ENCODE assay signal across 23 mouse cellular contexts in the genomic region with DNA sequence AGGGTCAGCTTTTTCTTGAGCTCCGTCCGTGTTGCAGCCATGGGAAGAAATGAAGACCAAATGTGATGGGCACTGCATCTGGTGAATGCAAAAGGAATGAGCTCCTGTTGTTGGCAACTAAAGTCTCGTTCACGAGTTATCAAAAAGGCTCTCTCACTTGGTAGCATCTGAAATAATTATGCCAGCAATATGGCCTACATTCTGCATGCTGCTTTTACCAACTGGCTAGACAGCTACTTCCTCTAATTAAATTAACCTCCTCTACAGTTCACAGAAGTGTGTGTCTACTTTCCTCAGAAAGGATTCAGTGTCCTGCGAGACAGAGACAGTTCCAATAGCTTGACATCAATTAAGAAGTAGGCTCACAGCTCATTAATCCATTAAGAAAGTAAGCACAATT. TPM values are rescaled to one million over a fixed set of nuclear protein-coding genes. Genes with fewer than 3 reads are reported as not detected.
DNase-seq lines count a peak whose midpoint lies in the region; ATAC-seq and TF ChIP-seq lines count a peak whose summit lies in the region.
"Had no signal": no experiment of that assay in that cellular context is flagged by ENCODE, and none has a peak within 500 bp of the region (broad histone marks: within the 10 kb centered on the region; RNA-seq: fewer than 3 reads in every experiment).

No protein-coding gene starts in this region.

- H3K9me3 ChIP-seq in forebrain, embryonic 16.5 days (ENCODE audit: control insufficient read depth, low read length), result no peaks in the 10 kb centered on the region; the same call in 1 of the 2 replicates
- peaks cover 5% of the 10 kb centered on the region; the same call in 1 of the 2 replicates for H3K9me3 ChIP-seq in forebrain, embryonic 12.5 days
- H3K9me3 ChIP-seq: heart, embryonic 15.5 days had no signal

- no peak for TF ChIP-seq POLR2A in brain, embryonic 14.5 days (IDR thresholded peaks at IDR 0.05; ENCODE audit: borderline replicate concordance, extremely low read depth, insufficient read depth, insufficient read length, poor library complexity, severe bottlenecking)

- H3K36me3 ChIP-seq in forebrain, embryonic 16.5 days (ENCODE audit: control insufficient read depth, insufficient read depth), result no peaks in the 10 kb centered on the region
- H3K36me3 ChIP-seq in forebrain, embryonic 12.5 days (replicated peaks), result no peaks in the 10 kb centered on the region

- no peaks in the 10 kb centered on the region for H3K27me3 ChIP-seq in forebrain, embryonic 16.5 days (replicated peaks; ENCODE audit: control insufficient read depth, insufficient read depth, low read length)
- H3K27me3 ChIP-seq in forebrain, embryonic 12.5 days, result no peaks in the 10 kb centered on the region
- H3K27me3 ChIP-seq: heart, embryonic 12.5 days; heart, embryonic 15.5 days; Patski had no signal

- H3K4me2 ChIP-seq in forebrain, embryonic 16.5 days (ENCODE audit: low read length), result no peak overlapping the region; the same call in 1 of the 2 replicates
- H3K4me2 ChIP-seq in forebrain, embryonic 12.5 days, result no peak overlapping the region
- H3K4me2 ChIP-seq: heart, embryonic 12.5 days; heart, embryonic 15.5 days; hindbrain, embryonic 14.5 days had no signal

- peaks cover 12% of the 10 kb centered on the region for H3K4me1 ChIP-seq in forebrain, embryonic 16.5 days (replicated peaks; ENCODE audit: control insufficient read depth, insufficient read depth, low read length)
- no peaks in the 10 kb centered on the region for H3K4me1 ChIP-seq in forebrain, embryonic 12.5 days
- H3K4me1 ChIP-seq: heart, embryonic 12.5 days; heart, embryonic 15.5 days had no signal

- DNase-seq in layer of hippocampus, adult 11-12 months (ENCODE audit: low spot score), result peak; percentile 31
- DNase-seq in layer of hippocampus, adult 9-10 months (ENCODE audit: low spot score), result no peak
- peak; percentile 59 for DNase-seq in Muller cell, postnatal 12 days (ENCODE audit: inconsistent ontology term)
- DNase-seq in brain, embryonic 14.5 days (ENCODE audit: low read depth), result peak; percentile 76
- no peak for DNase-seq in cerebellum, adult 11-12 months
- DNase-seq in left cerebral cortex, adult 9 months (ENCODE audit: low spot score in 2 of 2), result no peak
- DNase-seq: adrenal gland, postnatal 10 days; adrenal gland, postnatal 36 days; cerebellum, adult 11 months; cerebellum, adult 8-10 months; cerebellum, postnatal 10 days; cerebellum, postnatal 36 days; gastrocnemius, postnatal 25 days; heart, adult 18-20 months; heart, postnatal 10 days; heart, postnatal 36 days had no signal

- no peak for TF ChIP-seq CTCF in brain, embryonic 14.5 days (IDR thresholded peaks at IDR 0.05; ENCODE audit: borderline replicate concordance, extremely low read depth, insufficient read depth, insufficient read length)

- WGBS in forebrain, embryonic 16.5 days, result 49% methylated on average over 5 of the region's 5 CpGs
- WGBS in forebrain, embryonic 12.5 days, result 75% methylated on average over 5 of the region's 5 CpGs

- peak; percentile 62 for ATAC-seq in forebrain, embryonic 16.5 days
- no peak for ATAC-seq in forebrain, embryonic 12.5 days (ENCODE audit: low FRiP score)
- ATAC-seq: intestine, postnatal 0 days; Patski had no signal

- H3K27ac ChIP-seq in forebrain, embryonic 16.5 days (ENCODE audit: low read length), result peak overlapping the region; percentile 56
- no peak overlapping the region for H3K27ac ChIP-seq in forebrain, embryonic 12.5 days
- H3K27ac ChIP-seq: heart, embryonic 15.5 days; hindbrain, embryonic 14.5 days had no signal

- H3K9ac ChIP-seq in forebrain, embryonic 16.5 days (replicated peaks; ENCODE audit: low read depth, low read length), result no peak overlapping the region
- H3K9ac ChIP-seq in forebrain, embryonic 12.5 days, result no peak overlapping the region
- H3K9ac ChIP-seq: heart, embryonic 12.5 days; heart, embryonic 15.5 days; hindbrain, embryonic 14.5 days had no signal

- H3K4me3 ChIP-seq in forebrain, embryonic 16.5 days (replicated peaks; ENCODE audit: low read length), result no peak overlapping the region
- no peak overlapping the region for H3K4me3 ChIP-seq in forebrain, embryonic 12.5 days (replicated peaks)
- H3K4me3 ChIP-seq: heart, embryonic 12.5 days; heart, embryonic 15.5 days had no signal

RNA-seq across cellular contexts. Expression of gene Fam8a1, which starts 14.8 kb away (rescaled TPM):
- 19.0 and 20.1 TPM in 2 replicates for polyA plus RNA-seq in forebrain, embryonic 16.5 days (2015; fragmentation: Nextera tagmentation; extraction: Ambion mirVana)
- polyA plus RNA-seq in forebrain, embryonic 12.5 days (2016; fragmentation: Nextera tagmentation; extraction: Ambion mirVana), result 20.2 and 21.0 TPM in 2 replicates
- 64.6 and 66.2 TPM in 2 replicates for polyA plus RNA-seq in brain, embryonic 14.5 days (2012; rRNA removed)

Comparison
In these comparisons a context has a peak if more than half of its experiments do, and no peak if none do; other contexts are left out.
1. DNase-seq: peak in layer of hippocampus, adult 11-12 months (single experiment), Muller cell, postnatal 12 days (single experiment) and brain, embryonic 14.5 days (single experiment); none in layer of hippocampus, adult 9-10 months (single experiment), cerebellum, adult 11-12 months (single experiment) and left cerebral cortex, adult 9 months (0 of 2).